Mouse (Mus musculus): ENCODE measurements around the gene Olfr616. TPM values are rescaled to one million over a fixed set of nuclear protein-coding genes. Genes with fewer than 3 reads are reported as not detected.

The Olfr616 gene
- polyA plus RNA-seq (2017; shearing (Covaris generic)), result not detected

GRCm38 (mm10) chr7:103569043-103569442 lies at the start of gene Olfr616:
Olfr616 (minus strand) TSS chr7:103569143.

GRCm38 (mm10) chr7:103612434-103612833 lies 43.5 kb upstream of the Olfr616 start, which contains the start of gene Olfr620:
Olfr620 (minus strand) TSS chr7:103612534.

GRCm38 (mm10) chr7:103600275-103600674 lies 31.3 kb upstream of the Olfr616 start, which contains the start of gene Olfr619:
Olfr619 (plus strand) TSS chr7:103600575.

GRCm38 (mm10) chr7:103589803-103590202 lies 20.9 kb upstream of the Olfr616 start, which contains the start of gene Olfr618:
Olfr618 (plus strand) TSS chr7:103590103.

GRCm38 (mm10) chr7:103572761-103573160 lies 3.8 kb upstream of the Olfr616 start, which contains the start of gene Olfr617:
Olfr617 (plus strand) TSS chr7:103573061.

GRCm38 (mm10) chr7:103555779-103556178 lies 13.2 kb downstream of the Olfr616 start, which contains the start of gene Olfr615:
Olfr615 (plus strand) TSS chr7:103556079.

GRCm38 (mm10) chr7:103547774-103548173 lies 21.2 kb downstream of the Olfr616 start, which contains the start of gene Olfr613:
Olfr613 (plus strand) TSS chr7:103548074.

GRCm38 (mm10) chr7:103542617-103543016 lies 26.3 kb downstream of the Olfr616 start, which contains the start of gene Olfr612:
Olfr612 (minus strand) TSS chr7:103542717.

GRCm38 (mm10) chr7:103520746-103521145 lies 48.2 kb downstream of the Olfr616 start, which contains the start of gene Olfr611:
Olfr611 (minus strand) TSS chr7:103520846.

Other genes starting within 250 kb of the Olfr616 start
- gene Olfr598, start 245.6 kb downstream of the Olfr616 start, polyA plus RNA-seq (2017; shearing (Covaris generic)), result not detected
- not detected for gene Olfr599, start 233.2 kb downstream of the Olfr616 start, polyA plus RNA-seq (2017; shearing (Covaris generic))
- not detected for gene Olfr600, start 219.5 kb downstream of the Olfr616 start, polyA plus RNA-seq (2017; shearing (Covaris generic))
- gene Olfr601, start 206.5 kb downstream of the Olfr616 start, polyA plus RNA-seq (2017; shearing (Covaris generic)), result not detected
- not detected for gene Olfr603, start 183.0 kb downstream of the Olfr616 start, polyA plus RNA-seq (2017; shearing (Covaris generic))
- gene Usp17lc, start 154.1 kb downstream of the Olfr616 start, polyA plus RNA-seq (2017; shearing (Covaris generic)), result not detected
- not detected for gene Olfr605, start 123.7 kb downstream of the Olfr616 start, polyA plus RNA-seq (2017; shearing (Covaris generic))
- gene Olfr606, start 120.1 kb downstream of the Olfr616 start, polyA plus RNA-seq (2017; shearing (Covaris generic)), result not detected
- 0.11 TPM for gene Olfr607, start 105.0 kb downstream of the Olfr616 start, polyA plus RNA-seq (2017; shearing (Covaris generic))
- gene Olfr608, start 99.3 kb downstream of the Olfr616 start, polyA plus RNA-seq (2017; shearing (Covaris generic)), result not detected
- gene Olfr609, start 71.1 kb downstream of the Olfr616 start, polyA plus RNA-seq (2017; shearing (Covaris generic)), result not detected
- not detected for gene Olfr610, start 57.0 kb downstream of the Olfr616 start, polyA plus RNA-seq (2017; shearing (Covaris generic))
- not detected for gene Olfr611, start 48.3 kb downstream of the Olfr616 start, polyA plus RNA-seq (2017; shearing (Covaris generic))
- not detected for gene Olfr612, start 26.4 kb downstream of the Olfr616 start, polyA plus RNA-seq (2017; shearing (Covaris generic))
- not detected for gene Olfr613, start 21.1 kb downstream of the Olfr616 start, polyA plus RNA-seq (2017; shearing (Covaris generic))
- gene Olfr615, start 13.1 kb downstream of the Olfr616 start, polyA plus RNA-seq (2017; shearing (Covaris generic)), result not detected
- gene Olfr617, start 3.9 kb upstream of the Olfr616 start, polyA plus RNA-seq (2017; shearing (Covaris generic)), result not detected
- gene Olfr618, start 21.0 kb upstream of the Olfr616 start, polyA plus RNA-seq (2017; shearing (Covaris generic)), result not detected
- gene Olfr619, start 31.4 kb upstream of the Olfr616 start, polyA plus RNA-seq (2017; shearing (Covaris generic)), result not detected
- gene Olfr620, start 43.4 kb upstream of the Olfr616 start, polyA plus RNA-seq (2017; shearing (Covaris generic)), result 0.12 TPM
- not detected for gene Olfr622, start 73.6 kb upstream of the Olfr616 start, polyA plus RNA-seq (2017; shearing (Covaris generic))
- gene Olfr623, start 94.6 kb upstream of the Olfr616 start, polyA plus RNA-seq (2017; shearing (Covaris generic)), result not detected
- gene Olfr624, start 102.0 kb upstream of the Olfr616 start, polyA plus RNA-seq (2017; shearing (Covaris generic)), result not detected
- not detected for gene Olfr625-ps1, start 113.6 kb upstream of the Olfr616 start, polyA plus RNA-seq (2017; shearing (Covaris generic))
- gene Olfr243, start 145.5 kb upstream of the Olfr616 start, polyA plus RNA-seq (2017; shearing (Covaris generic)), result not detected
- not detected for gene Olfr628, start 161.2 kb upstream of the Olfr616 start, polyA plus RNA-seq (2017; shearing (Covaris generic))
- not detected for gene Olfr629, start 175.8 kb upstream of the Olfr616 start, polyA plus RNA-seq (2017; shearing (Covaris generic))
- gene Olfr630, start 188.2 kb upstream of the Olfr616 start, polyA plus RNA-seq (2017; shearing (Covaris generic)), result not detected
- gene Olfr69, start 202.5 kb upstream of the Olfr616 start, polyA plus RNA-seq (2017; shearing (Covaris generic)), result not detected
- gene Olfr68, start 210.6 kb upstream of the Olfr616 start, polyA plus RNA-seq (2017; shearing (Covaris generic)), result 0.09 TPM
- not detected for gene Olfr67, start 222.7 kb upstream of the Olfr616 start, polyA plus RNA-seq (2017; shearing (Covaris generic))
- 19.9 TPM for gene Hbb-bt, start 244.9 kb upstream of the Olfr616 start, polyA plus RNA-seq (2017; shearing (Covaris generic))